Comparison of ENCODE assay signal across 9 mouse cellular contexts in genomic region chr17:67996097-67996768, GRCm38 (mm10). TPM values are rescaled to one million over a fixed set of nuclear protein-coding genes. Genes with fewer than 3 reads are reported as not detected.
A peak's percentile ranks its signal among the peaks of the same experiment; 100 is the strongest.
DNase-seq lines count a peak whose midpoint lies in the region; ATAC-seq and TF ChIP-seq lines count a peak whose summit lies in the region.
"Had no signal": no experiment of that assay in that cellular context is flagged by ENCODE, and none has a peak within 500 bp of the region (broad histone marks: within the 10 kb centered on the region; RNA-seq: fewer than 3 reads in every experiment).

No protein-coding gene starts in this region.

- no peaks in the 10 kb centered on the region for H3K9me3 ChIP-seq in midbrain, embryonic 11.5 days (ENCODE audit: control insufficient read depth, low read length)
- H3K9me3 ChIP-seq in midbrain, embryonic 14.5 days (ENCODE audit: control insufficient read depth, low read length), result no peaks in the 10 kb centered on the region
- H3K9me3 ChIP-seq: liver, embryonic 13.5 days had no signal

- peak; percentile 87 for DNase-seq in midbrain, embryonic 11.5 days (ENCODE audit: low spot score, missing footprints)
- DNase-seq in midbrain, embryonic 14.5 days, result no peak
- DNase-seq in kidney, postnatal 4 days, result peak; percentile 34 to 61
- peak; percentile 58 for DNase-seq in yolk sac, embryonic 10.5 days (ENCODE audit: low spot score)
- DNase-seq in left cerebral cortex, postnatal 25 days (ENCODE audit: low spot score in 2 of 2), result no peak
- no peak for DNase-seq in left cerebral cortex, adult 9 months (ENCODE audit: low spot score in 2 of 2)
- DNase-seq: liver, embryonic 13.5 days had no signal

- H3K4me3 ChIP-seq in midbrain, embryonic 11.5 days (ENCODE audit: low read depth, low read length), result no peak overlapping the region
- no peak overlapping the region for H3K4me3 ChIP-seq in midbrain, embryonic 14.5 days (replicated peaks; ENCODE audit: low read depth, low read length)
- no peak overlapping the region for H3K4me3 ChIP-seq in embryonic fibroblast, embryonic 13.5 days (ENCODE audit: insufficient read depth, low read length)
- H3K4me3 ChIP-seq: liver, embryonic 13.5 days had no signal

- TF ChIP-seq CTCF in embryonic fibroblast, embryonic 13.5 days (IDR thresholded peaks at IDR 0.05; ENCODE audit: borderline replicate concordance, insufficient read depth, low read length), result no peak

- H3K4me1 ChIP-seq in midbrain, embryonic 11.5 days (ENCODE audit: control insufficient read depth, insufficient read depth, low read length), result peaks cover 8% of the 10 kb centered on the region; the same call in 1 of the 2 replicates
- H3K4me1 ChIP-seq in midbrain, embryonic 14.5 days (ENCODE audit: control insufficient read depth, insufficient read depth, low read length), result no peaks in the 10 kb centered on the region
- H3K4me1 ChIP-seq in embryonic fibroblast, embryonic 13.5 days (ENCODE audit: control insufficient read depth, insufficient read depth, low read length), result peaks cover 22% of the 10 kb centered on the region

- intact Hi-C loops in left cerebral cortex, postnatal 25 days (cut with DNase I), result no loop called here

- TF ChIP-seq POLR2A in embryonic fibroblast, embryonic 13.5 days (IDR thresholded peaks at IDR 0.05; ENCODE audit: low read depth, low read length), result no peak

- H3K27ac ChIP-seq in midbrain, embryonic 11.5 days (ENCODE audit: low read depth, low read length), result no peak overlapping the region
- no peak overlapping the region for H3K27ac ChIP-seq in midbrain, embryonic 14.5 days (replicated peaks; ENCODE audit: low read depth, low read length)
- H3K27ac ChIP-seq in embryonic fibroblast, embryonic 13.5 days (ENCODE audit: insufficient read depth, low read length), result peak overlapping the region; percentile 61
- H3K27ac ChIP-seq: liver, embryonic 13.5 days had no signal

- no peak overlapping the region for H3K9ac ChIP-seq in midbrain, embryonic 11.5 days (ENCODE audit: low read length)
- H3K9ac ChIP-seq in midbrain, embryonic 14.5 days (replicated peaks; ENCODE audit: low read length), result no peak overlapping the region
- H3K9ac ChIP-seq: liver, embryonic 13.5 days had no signal

- no peaks in the 10 kb centered on the region for H3K27me3 ChIP-seq in midbrain, embryonic 11.5 days (ENCODE audit: control insufficient read depth, insufficient read depth, low read length)
- no peaks in the 10 kb centered on the region for H3K27me3 ChIP-seq in midbrain, embryonic 14.5 days (ENCODE audit: control insufficient read depth, insufficient read depth, low read length)

- H3K36me3 ChIP-seq in midbrain, embryonic 11.5 days (ENCODE audit: control insufficient read depth, insufficient read depth, low read length), result no peaks in the 10 kb centered on the region
- H3K36me3 ChIP-seq in midbrain, embryonic 14.5 days (ENCODE audit: control insufficient read depth, insufficient read depth, low read length), result no peaks in the 10 kb centered on the region
- H3K36me3 ChIP-seq: liver, embryonic 13.5 days had no signal

- 12% methylated on average over 14 of the region's 14 CpGs for WGBS in midbrain, embryonic 11.5 days
- WGBS in midbrain, embryonic 14.5 days, result 13% methylated on average over 14 of the region's 14 CpGs

- peak overlapping the region; percentile 6; the same call in 1 of the 2 replicates for H3K4me2 ChIP-seq in midbrain, embryonic 11.5 days
- H3K4me2 ChIP-seq in midbrain, embryonic 14.5 days (ENCODE audit: low read length), result no peak overlapping the region
- H3K4me2 ChIP-seq: liver, embryonic 13.5 days had no signal

- peak; percentile 49 for ATAC-seq in midbrain, embryonic 11.5 days (ENCODE audit: low FRiP score)
- no peak for ATAC-seq in midbrain, embryonic 14.5 days (ENCODE audit: low FRiP score, low TSS enrichment)
- ATAC-seq in erythroblast, adult 5-6 weeks (replicated peaks; ENCODE audit: low FRiP score, poor library complexity, severe bottlenecking), result no peak

RNA-seq across cellular contexts. Expression of gene Arhgap28, which starts 7.7 kb away (rescaled TPM):
- 21.7 and 28.9 TPM in 2 replicates for polyA plus RNA-seq in midbrain, embryonic 11.5 days (2014; fragmentation: Nextera tagmentation; extraction: Ambion mirVana)
- 3.7 and 8.4 TPM in 2 replicates for polyA plus RNA-seq in midbrain, embryonic 14.5 days (2014; fragmentation: Nextera tagmentation; extraction: Ambion mirVana)
- 21.4 and 39.2 TPM in 2 replicates for polyA plus RNA-seq in embryonic fibroblast, embryonic 13.5 days (2011; ENCODE audit: insufficient read length, low read depth, missing spikeins)
- under 1 TPM; 0.73 to 0.85 TPM for total RNA-seq in left cerebral cortex, postnatal 25 days (2021)
- total RNA-seq in erythroblast, adult 5-6 weeks (2015; ENCODE audit: low replicate concordance), result not detected in 2 replicates
- not detected in 2 replicates for total RNA-seq in erythroblast, adult 5-6 weeks (2017; ENCODE audit: low replicate concordance)

Comparison
In these comparisons a context has a peak if more than half of its experiments do, and no peak if none do; other contexts are left out.
1. DNase-seq: peak in midbrain, embryonic 11.5 days (single experiment), kidney, postnatal 4 days (2 of 2) and yolk sac, embryonic 10.5 days (single experiment); none in midbrain, embryonic 14.5 days (single experiment), left cerebral cortex, postnatal 25 days (0 of 2) and left cerebral cortex, adult 9 months (0 of 2).